Mouse (Mus musculus) adrenal gland, adult 8-10 months (tissue): Measurements from ENCODE around the gene Spin2g. TPM values are rescaled to one million over a fixed set of nuclear protein-coding genes. Genes with fewer than 3 reads are reported as not detected.
"Not testable (repeated sequence)": the region's sequence is repeated elsewhere in the genome, so short reads cannot be mapped to it uniquely, and the experiment has no call there.

Experiments
- DNase-seq: peaks from one replicate; pipeline ENCODE4 v3.0.0; 2022
- total RNA-seq, 4 experiments: library from RNA; stranded (reverse); gene quantifications; 2 replicates each; pipeline ENCODE4 v1.2.4; 2022

Gene Spin2g
- not detected for total RNA-seq

- not testable (repeated sequence) for DNase-seq
These were observed at the start of gene Spin2g for GRCm38 (mm10) chrX:34238633-34239032. Gene Spin2g, minus strand, starts transcription at chrX:34238733.

Other genes with a start within 250 kb of the Spin2g start
- gene Btbd35f9, start 77.2 kb downstream of the Spin2g start, total RNA-seq, result not detected
- gene Btbd35f8, start 211.8 kb upstream of the Spin2g start, total RNA-seq, result not detected